Mouse (Mus musculus): Measurements from ENCODE around the gene Phlda1. TPM values are rescaled to one million over a fixed set of nuclear protein-coding genes. Genes with fewer than 3 reads are reported as not detected.

Phlda1 gene
- total RNA-seq, 2 experiments from 2014 or later: 39.6 to 40.9 TPM

DNA sequence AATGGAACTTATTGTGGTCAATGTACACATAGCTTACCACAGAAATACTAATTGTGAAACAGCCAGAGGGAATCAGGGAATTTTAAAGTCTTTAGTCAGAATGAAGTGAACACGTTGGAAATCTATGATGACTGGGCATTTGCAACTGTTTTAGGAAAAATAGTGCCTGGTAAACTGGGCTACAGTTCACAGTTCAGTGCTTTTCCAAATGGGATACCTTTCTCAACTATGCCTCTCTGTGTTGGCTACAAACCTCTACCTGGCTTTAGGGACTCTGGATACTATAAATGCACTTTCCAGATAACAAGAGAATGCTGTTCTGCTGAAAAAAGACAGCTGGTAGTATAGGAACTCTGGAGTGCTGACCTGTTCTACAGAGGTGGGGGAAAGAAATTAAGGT, 1.5 kb upstream of the Phlda1 start:
- DNase-seq (ENCODE audit: low spot score in 2 of 2): no peak

DNA sequence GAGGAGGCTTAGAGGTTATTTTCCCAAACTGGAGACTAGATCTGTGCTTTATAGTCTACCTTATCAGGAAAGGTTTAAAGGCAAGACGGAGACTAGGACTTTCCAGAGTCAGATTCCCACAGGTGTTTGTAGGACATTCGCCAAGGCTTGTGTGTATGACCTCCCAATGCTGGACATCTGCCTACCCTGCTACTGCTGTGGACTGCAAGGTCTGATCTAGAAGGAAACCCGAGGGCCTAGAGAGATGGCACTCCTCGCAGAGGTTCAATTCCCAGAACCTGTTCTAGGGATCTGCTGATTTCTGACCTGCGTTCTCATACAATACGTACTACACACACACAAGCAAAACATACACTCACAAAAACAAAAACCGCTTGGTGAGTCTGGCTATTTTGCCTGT, 680 bp upstream of the Phlda1 start:
- peak in 1 of 2 experiments; percentile 19 for DNase-seq (ENCODE audit: low spot score in 2 of 2)

DNA sequence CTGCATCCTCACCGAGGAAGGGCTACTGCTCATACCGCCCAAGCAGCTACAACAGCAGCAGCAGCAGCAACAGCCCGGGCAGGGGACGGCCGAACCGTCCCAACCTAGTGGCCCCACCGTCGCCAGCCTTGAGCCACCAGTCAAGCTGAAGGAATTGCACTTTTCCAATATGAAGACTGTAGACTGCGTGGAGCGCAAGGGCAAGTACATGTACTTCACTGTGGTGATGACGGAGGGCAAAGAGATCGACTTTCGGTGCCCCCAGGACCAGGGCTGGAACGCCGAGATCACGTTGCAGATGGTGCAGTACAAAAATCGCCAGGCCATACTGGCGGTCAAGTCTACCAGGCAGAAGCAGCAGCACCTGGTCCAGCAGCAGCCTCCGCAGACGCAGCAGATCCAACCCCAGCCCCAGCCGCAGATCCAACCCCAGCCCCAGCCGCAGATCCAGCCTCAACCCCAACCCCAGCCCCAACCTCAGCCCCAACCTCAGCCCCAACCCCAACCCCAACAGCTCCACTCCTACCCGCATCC, 907 bp downstream of the Phlda1 start:
- DNase-seq (ENCODE audit: low spot score in 2 of 2): no peak

DNA sequence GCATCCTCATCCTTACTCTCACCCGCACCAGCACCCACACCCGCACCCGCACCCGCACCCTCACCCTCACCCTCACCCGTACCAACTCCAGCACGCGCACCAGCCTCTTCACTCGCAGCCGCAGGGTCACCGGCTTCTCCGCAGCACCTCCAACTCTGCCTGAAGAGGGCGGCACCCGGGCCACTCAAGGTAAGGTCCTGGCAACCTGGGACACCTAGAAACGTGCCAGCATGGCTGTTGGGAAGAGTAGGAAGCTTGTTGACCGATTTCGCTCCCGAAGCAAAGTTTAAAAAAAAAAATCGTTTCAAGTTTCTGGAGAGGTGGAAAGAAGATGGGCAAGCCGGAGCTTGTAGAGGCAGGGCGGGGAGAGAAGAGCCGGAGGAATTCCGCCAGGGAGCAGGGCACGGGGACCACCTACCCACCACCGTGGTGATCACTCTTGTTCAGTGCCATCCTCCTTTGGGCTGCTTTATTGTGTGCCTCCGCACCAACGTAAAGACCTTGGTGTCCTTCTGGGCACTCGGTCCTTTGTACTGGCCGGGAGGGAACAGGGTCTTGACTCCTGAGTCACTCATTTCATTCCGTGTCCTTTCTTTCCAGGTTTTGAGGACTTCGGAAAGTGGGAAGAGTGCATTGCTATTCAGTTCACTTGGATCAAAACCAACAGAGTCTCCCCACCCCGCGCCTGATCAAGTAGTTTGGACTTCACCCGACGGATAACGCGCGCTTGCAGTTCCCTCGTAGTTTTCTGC, 1.6 kb downstream of the Phlda1 start:
- peak; percentile 61 to 65 for DNase-seq (ENCODE audit: low spot score in 2 of 2)

DNA sequence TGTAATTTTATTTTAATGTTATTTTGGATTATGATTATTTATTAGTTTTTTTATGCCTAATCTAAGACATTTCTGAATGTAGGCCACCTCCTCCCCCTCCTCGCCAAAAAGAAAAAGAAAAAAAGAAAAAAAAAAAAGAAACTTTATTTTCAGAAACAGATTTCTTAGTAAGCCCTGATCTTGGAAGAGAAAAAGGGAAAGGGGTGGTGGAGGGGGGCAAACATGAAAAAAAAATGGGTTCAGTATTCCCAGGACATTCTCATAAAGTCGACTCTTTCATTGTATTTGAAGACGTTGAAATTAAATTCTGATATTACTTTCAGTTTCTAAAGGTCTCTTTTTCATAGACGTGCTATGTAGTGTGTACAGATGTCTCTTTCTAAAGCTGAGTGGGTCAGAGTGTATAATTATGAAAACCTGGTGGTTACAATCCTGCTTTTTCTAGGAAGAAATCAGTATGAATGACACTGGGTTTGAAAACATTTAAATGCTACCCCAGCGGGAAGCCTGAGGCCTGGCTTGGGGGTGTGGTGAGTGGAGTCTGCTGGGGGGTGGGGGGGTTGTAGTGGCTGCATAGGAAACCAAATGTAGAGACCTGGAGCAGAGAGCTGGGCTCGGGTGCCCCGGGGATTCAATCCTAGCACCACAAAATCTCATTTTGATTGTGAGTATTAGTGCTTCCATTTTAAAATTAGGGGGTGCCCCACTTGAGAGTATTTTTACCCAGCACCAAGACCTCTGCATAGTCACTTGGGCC, 2.4 kb downstream of the Phlda1 start:
- DNase-seq (ENCODE audit: low spot score in 2 of 2): no peak

DNA sequence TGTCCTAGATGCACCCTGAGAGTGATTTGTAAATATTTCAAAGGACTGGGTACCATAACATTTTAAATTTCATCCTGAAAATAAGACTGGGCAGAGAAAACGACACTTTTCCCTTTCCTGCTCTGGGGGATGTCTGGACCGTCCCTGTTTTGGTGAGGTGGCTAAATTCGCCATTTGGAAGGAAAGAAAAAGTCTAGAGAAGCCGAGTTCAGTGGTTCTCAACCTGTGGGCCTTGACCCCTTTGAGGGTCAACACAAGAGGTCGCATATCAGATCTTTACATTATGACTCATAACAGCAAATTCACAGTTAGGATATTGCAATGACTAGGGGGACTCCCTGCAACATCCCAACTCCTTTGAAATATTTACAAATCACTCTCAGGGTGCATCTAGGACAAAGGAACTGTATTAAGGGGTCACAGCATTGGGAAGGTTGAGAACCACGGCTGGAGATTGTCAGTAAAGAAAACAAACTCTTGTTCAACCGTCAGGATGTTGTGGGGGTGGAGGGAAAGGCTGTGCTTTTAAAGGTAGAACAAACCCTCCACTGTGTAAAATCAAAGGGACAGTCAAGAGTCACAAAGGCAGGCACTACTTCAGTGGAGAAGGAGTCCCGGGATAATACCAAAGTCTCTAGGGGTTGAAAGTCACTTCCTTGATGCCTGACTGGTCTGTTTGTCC, 3.2 kb downstream of the Phlda1 start:
- no peak for DNase-seq (ENCODE audit: low spot score in 2 of 2)

DNA sequence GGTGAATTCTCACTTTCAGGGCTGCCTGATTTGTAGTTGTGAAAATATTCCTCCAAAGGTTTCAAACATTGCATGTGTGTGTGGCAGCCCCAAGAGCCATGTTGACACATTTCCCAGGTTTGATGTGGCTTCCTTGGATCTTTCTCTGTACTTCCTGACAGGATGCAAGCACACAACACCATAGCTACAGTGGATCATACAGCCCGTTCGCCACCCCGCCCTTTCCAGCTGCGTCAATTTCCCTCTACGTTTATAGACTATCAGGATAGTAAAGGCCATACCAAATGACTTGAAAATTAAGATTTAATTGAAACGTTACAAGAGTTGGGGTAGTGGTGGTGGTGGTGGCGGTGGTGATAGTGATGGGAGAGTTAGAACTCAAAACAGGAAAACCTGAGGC, 3.9 kb downstream of the Phlda1 start:
- no peak for DNase-seq (ENCODE audit: low spot score in 2 of 2)

DNA sequence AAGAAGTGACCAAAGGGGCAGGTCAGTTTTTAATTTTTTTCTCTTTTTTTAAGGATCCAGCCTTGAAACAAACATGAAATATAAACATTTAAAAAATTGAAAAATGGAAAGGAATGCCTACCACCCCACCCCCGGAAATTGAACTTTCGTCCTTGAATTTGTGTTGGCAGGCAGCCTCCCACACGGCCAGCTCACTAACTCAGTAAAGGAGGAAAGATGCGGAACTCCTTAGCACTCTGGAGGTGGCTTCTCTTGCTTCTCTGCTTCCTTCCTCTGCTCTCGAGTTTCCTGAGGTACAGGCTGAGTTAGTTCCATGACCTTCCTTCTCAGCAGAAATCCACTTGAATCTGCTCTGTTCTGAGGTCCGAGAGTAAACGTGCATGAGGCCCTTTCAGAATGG, 4.7 kb downstream of the Phlda1 start:
- DNase-seq (ENCODE audit: low spot score in 2 of 2): no peak

DNA sequence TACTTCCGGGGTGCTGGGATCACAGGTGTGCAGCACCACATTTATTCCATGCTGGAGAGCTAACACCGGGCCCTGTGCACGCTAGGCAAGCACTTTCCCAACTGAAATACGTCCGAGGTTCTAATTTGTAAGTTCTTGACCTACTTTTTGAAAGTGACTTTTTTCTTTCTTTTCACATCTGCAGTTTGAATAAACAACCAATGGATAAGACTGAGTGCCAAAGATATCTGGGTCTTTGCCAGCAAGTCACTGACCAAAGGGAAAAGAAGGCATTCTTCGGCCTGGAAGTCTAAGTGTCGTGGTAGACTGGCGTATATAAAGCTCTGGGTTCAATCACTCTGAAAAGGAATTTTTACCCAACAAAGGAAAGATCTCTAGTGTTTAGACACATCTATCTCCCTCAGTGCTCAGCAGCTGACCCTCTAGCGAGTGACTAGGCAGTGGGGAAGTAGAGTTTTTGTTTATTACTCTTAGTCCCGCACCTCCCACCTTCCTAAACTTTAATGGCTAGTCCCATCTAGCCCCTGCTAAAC, 6.0 kb downstream of the Phlda1 start:
- no peak for DNase-seq (ENCODE audit: low spot score in 2 of 2)

DNA sequence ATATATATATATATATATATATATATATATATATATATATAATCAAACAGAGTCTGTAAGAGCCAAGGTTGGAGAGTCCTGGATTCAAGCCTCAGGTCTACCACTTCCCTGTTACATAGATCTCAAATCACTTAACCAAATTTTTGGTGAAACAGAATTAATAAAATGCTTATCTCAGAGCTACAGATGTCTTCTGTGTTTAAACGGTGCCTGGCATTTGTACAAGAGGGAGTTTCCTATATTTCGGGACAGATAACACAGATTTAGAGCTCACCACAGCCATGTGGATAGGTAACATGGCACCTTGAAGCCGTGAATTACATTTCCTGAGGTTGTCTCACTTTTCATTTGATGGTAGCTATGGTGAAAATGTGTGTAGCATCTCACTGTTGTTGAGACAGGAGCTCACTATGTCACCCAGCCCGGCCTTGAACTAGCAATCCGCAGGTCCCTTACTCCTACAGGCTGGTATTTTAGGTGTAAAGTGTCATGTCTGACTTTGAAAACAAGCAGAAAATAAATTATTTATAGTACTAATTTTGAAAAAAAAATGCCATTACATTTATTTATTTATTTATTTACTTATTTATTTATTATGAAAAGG, 8.3 kb downstream of the Phlda1 start:
- no peak for DNase-seq (ENCODE audit: low spot score in 2 of 2)

DNA sequence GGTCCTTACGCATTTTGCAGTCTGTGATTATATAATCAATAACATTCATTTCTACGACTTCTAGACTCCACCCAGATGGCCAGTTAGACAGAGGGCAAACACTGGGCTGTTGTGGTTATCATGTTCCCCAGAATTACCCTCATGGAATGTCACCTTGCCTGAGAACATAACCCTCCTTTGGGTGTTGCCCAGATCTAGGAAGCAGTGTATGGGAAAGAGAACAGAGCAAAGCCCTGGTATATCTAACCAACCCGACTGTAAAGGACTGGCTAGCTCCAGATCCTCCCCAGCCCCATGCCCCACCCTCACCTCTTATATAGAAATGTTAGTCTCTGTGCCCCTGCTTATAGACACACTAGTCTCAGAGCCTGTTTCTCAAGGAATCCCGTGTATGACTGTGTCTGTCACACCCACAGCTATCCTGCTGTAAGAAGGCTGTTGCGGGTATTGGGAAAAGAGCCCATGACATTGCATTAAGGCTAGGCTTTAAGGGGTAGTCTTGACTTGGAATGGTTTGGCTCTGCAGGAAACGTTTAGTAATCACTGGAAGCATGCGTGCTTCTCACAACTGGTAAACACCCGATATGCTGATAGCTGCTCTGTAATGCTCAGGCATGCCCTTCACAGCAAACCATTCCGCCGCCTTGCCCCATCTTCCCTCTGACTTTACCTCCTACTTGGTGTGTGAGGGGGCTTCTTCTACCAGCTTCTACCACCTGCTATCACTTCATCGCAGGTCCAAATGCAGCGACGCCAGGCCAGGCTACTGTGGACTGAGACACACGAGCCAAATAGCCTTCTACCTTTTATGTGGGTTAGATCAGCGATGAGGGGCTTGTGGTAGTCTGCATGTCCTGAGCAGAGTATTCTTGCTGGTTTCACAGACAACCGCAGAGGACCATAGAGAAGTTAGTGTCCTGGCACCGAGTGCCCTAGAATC, 9.3 kb downstream of the Phlda1 start:
- DNase-seq (ENCODE audit: low spot score in 2 of 2): no peak

DNA sequence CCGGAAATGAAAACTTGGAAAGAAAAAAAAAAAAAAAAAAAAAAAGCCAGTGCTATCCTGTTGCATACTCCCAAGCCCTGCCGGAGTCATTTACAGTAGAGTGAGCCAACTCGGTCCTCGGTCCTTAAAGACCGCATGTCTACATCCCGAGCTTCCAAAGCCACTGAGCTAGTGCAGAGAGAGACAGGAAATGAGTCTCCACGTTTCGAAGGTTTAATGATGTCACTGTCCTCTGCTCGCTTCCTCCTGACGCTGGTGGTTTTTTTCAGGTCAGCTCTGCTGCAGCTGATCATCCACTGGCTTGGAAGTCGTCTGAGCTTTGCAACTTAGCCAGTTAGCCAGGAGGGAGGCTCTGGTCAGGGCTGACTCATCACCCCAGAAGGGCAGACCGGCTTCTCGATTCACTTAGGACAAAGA, 10.1 kb downstream of the Phlda1 start:
- DNase-seq (ENCODE audit: low spot score in 2 of 2): no peak

DNA sequence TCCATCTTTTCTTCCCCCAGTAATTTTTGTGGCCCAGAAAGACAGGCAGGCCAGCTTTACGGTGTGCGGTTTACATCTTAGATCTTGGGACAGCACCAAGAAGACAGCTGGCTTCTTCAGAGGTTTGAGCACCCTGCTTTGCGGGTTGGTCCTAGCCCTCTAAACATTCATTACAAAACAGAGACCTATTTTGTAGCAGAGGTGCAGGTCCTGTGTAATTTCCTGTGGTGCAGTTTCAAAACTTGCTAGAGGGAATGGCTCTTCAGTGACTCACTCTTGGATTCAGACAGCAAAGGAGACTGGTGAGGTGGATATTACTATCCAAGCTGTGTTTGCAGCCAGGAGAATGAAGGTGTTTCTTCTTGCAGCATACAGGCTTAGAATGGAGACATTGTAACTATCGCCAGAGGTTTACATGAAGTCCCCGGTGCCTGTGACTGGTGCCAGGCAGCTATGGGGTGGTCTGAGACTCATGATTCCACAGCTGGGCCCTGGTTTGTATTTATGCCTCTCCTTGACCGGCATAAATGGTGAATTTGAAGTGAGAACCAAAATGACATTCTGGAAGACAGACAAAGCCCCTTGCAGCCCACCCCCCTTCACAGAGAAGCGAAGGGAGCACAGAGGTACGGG, 10.8 kb downstream of the Phlda1 start:
- no peak for DNase-seq (ENCODE audit: low spot score in 2 of 2)

DNA sequence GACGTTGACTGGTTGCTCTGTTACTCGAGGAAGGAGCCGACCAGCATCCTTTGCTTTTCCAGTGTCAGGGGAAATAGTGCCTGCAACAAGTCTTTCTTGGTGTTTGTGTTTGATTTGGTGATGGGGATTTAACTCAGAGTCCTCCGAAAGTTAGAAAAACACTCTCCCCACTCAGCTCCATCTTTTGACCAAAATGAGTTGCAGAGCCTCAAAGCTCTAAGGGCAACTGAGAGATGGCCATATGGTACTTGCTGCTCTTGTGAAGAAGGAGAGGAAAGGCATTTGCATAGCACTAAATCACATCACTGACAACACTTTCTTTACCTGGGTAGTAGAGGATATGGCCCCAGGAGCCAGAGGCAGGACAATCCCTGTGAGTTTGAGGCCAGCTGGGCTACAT, 12.3 kb downstream of the Phlda1 start:
- no peak for DNase-seq (ENCODE audit: low spot score in 2 of 2)

DNA sequence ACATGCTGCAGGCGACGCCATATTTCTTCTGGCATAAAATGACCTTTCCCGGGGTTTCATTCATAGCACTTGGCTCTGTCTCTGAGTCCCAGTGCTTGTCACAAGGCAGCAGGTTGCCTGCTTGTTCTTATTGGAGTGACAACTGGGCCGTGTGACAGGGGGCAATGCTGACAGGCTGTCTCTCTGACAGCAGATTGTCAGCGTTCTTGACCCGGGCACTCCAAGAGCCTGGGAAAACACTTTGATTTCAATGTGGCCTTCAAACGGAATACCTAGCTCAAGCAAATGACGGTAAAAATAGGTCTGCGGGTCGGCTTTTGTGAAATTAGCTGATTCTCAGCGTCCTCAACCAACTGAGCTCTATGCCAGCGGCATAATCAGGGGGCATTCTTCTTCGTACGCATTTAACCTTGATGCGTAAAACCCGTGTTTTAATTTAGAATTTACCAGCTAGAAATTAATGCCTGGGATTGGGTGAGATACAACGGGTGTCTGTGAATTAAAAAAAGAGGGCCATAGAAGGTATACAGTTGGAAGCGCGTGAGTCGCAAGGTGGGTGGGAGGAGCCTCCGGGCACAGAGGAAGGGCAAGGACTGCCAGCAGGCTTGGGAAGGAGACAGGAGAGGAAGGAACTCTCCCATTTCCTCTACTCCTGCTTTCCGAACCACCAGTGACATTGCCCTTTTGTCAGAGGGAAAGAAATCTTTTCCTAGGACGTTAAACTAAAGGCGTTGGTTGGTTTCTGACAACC, 13.7 kb downstream of the Phlda1 start:
- no peak for DNase-seq (ENCODE audit: low spot score in 2 of 2)

DNA sequence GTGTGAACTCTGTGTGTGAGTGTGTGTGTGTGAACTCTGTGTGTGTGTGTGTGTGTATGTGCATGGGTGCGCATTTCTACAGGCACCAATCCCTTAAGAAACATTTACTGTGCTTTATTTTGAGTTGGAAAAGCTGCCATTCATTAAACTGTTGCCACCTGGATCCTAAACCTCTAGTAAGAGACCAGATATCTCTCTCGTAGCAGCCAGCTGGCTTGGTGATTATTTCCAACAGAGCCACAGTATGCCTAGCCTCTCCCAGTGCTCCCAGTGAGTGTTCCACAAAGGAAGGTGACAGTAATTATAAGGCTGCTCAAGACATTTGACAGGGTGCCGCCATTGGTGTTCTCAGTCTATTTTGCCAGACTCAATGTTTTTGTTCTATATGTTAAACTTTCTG, 14.5 kb downstream of the Phlda1 start:
- no peak for DNase-seq (ENCODE audit: low spot score in 2 of 2)

DNA sequence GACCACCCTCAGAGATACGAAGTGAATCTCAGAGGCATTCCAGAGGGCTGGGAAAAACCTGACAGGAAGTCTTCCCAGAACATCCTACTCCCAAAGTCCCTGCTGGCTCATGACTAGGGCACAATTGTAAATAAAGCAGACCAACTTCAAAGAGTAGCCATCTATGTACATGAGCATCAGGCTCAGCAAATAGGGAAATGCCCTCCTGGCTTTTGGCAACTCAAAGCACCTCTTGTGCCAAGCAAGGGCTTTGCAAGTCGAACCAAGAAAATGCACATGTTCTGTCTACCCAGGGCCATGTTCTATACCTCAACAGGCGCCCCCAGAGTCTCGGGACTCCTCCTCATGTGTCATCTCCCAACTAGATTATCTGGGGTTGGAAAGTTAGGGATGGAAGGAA, 15.6 kb downstream of the Phlda1 start:
- DNase-seq (ENCODE audit: low spot score in 2 of 2): no peak

DNA sequence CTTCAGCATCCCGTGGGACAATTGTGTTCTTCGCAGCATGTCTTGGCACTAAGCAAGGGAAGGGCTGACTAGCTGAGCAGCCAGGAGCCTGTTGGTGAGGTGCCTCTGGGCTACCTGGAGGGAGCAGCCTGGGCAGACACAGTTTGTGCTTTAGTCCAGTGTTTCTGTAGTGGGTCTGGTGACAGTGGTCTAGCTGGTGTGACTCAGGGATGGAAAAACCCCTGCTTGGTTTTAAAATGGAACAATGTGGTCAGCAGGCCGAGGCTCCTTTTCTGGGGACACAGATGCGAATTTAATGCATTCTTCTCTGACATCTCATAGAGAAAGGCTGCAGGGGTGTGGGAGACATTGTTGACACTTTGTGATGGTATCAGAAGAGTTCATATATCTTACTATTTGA, 16.1 kb downstream of the Phlda1 start:
- no peak for DNase-seq (ENCODE audit: low spot score in 2 of 2)

DNA sequence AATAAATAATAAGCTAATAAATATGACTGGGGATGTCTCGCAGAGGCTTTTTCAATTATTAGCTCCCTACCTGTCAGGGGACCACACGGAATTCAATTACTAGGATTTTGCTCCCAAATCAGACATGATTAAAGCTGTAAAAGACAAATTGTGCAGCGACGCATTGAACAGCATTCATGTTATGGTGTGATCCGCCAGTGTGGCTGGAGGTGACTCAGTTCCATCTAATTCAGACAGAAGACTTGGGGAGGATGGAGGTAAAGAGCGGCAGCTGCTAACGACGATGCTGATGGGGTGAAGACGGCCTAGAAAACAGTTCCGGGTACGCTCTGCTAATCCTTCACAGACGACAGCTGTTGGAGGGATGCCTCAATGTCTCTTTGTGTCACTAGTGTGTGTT, 17.8 kb downstream of the Phlda1 start:
- no peak for DNase-seq (ENCODE audit: low spot score in 2 of 2)
